Mouse (Mus musculus): Measurements from ENCODE around the gene Dynll1. TPM values are rescaled to one million over a fixed set of nuclear protein-coding genes. Genes with fewer than 3 reads are reported as not detected.

The Dynll1 gene
- polyA plus RNA-seq, 1 experiment from 2014 or later: 1,701 TPM

DNA sequence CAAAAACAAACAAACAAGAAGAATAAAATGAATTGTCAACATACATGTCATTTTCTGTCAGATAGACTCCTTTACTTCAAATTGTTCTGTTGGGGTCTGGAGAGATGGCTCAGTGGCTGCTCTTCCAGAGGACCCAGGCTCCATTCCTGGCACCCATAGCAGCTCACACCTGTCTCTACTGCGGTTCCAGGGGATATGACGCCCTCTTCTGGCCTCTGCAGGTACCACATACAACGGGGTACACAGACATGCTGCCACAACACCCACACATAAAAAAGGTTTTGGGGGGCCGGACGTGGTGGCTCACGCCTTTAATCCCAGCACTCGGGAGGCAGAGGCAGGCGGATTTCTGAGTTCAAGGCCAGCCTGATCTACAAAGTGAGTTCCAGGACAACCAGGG lies 6.6 kb downstream of the Dynll1 start:
- H3K27ac ChIP-seq: no peak overlapping the region
- 90% methylated on average over 8 of the region's 8 CpGs for WGBS
- peaks cover 93% of the 10 kb centered on the region for H3K36me3 ChIP-seq
- H3K9me3 ChIP-seq: no peaks in the 10 kb centered on the region
- H3K4me3 ChIP-seq: no peak overlapping the region
- peaks cover 15% of the 10 kb centered on the region for H3K4me1 ChIP-seq
- no peaks in the 10 kb centered on the region for H3K27me3 ChIP-seq (ENCODE audit: insufficient read depth, poor library complexity, severe bottlenecking)
- no peak for DNase-seq (ENCODE audit: low spot score)

DNA sequence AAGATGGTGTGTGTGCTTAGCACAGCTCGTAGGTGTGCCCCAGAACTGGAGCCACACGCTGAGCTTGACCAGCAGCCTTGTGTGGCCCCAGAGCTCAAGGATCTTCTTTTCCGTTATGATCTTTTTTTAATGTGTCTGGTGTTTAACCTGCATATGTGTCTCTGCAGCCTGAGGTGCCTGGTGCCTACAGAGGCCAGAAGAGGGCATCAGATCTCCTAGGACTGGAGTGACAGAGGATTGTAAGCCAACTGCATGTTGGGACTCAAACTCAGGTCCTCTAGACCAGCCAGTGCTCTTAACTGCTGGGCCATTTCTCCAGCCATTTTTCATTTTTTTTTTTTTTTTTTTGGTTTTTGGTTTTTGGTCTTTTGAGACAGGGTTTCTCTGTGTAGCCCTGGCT lies 16.1 kb downstream of the Dynll1 start:
- no peak for DNase-seq (ENCODE audit: low spot score)
- Histone ChIP-seq H3K4me1 (peaks cover 14% of the 10 kb centered on the region), H3K27me3 (ENCODE audit: insufficient read depth, poor library complexity, severe bottlenecking) (no peaks in the 10 kb centered on the region), H3K4me3 (no peak overlapping the region), H3K27ac (no peak overlapping the region), H3K9me3 (no peaks in the 10 kb centered on the region), H3K36me3 (peaks cover 61% of the 10 kb centered on the region)
- 91% methylated on average over 3 of the region's 3 CpGs for WGBS

DNA sequence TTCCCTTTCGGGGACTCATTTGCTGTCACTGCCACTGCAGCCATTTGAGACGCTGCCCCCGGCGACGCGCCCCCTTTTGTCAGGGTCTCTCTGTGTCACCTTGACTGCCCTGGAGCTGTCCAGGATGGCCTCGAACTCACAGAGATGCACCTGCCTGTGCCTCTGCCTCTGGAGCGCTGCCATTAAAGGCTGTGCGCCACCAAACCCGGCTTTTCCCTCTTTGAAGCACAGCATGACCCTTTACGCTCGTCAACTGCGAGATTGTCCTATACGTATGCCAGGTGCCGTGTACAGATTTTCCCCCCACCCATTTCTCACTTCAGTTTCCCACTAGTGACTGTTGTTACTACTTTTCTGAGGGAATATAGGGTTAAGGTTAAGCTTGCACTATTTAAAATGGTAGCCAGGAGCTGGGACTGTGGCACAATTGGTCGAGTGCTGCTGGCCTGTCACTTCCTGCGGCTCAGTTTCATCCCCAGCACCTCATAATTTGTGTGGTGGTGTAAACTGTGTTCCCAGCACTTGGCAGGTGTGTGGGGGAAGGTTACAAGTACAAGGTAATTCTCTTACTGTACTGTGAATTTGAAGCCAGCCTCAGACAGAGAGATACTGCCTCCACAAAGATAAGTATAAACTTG lies 20.6 kb downstream of the Dynll1 start:
- Histone ChIP-seq H3K36me3 (peaks cover 26% of the 10 kb centered on the region), H3K27me3 (ENCODE audit: insufficient read depth, poor library complexity, severe bottlenecking) (no peaks in the 10 kb centered on the region), H3K4me3 (peak overlapping the region; percentile 100), H3K9me3 (no peaks in the 10 kb centered on the region), H3K4me1 (peaks cover 7% of the 10 kb centered on the region), H3K27ac (peak overlapping the region; percentile 90)
- WGBS: 13% methylated on average over 17 of the region's 17 CpGs
- DNase-seq (ENCODE audit: low spot score): no peak

DNA sequence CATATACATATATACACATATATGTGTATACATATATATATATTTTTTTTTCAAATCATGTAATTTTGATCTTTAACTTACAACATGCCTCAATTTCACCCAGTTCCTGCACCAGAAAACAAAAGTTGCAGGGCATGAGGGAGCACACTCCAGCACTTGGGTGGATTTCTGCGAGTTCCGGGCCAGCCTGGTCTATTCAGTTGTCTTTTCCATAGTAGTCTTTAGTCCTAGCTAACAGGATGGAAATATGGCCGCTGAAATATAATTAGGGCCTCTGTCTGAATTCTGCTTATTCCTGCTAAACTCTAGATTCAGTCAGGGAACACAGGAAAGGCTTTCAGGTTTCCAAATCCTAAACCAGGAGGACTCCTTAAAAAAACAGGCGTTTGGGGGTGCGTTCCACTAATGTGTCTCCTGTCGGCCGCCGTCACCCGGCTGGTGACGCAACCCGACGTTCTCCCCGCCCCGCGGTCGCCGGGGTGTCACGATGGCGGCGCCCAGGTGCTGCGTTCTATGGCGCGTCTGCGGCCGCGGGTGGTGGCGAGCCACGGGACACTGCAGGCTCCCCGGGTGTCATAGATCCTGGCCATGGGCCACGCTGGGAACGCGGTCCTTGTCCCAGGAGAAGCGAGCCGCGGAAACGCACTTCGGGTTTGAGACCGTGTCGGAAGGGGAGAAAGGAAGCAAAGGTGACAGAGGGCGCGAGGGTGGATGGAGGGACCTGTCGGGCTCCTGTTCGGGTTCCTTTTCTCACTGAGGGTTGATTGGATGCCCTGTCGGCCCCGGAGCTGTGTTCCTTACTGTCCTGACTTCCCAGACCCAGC lies 21.4 kb downstream of the Dynll1 start, which contains the start of gene Coq5:
TSS of gene Coq5 (plus strand) at position 441 of the 824 bp plus-strand sequence.
- peak within 1 kb of the TSS; percentile 90 for H3K27ac ChIP-seq
- peaks cover 21% of the 10 kb centered on the region for H3K36me3 ChIP-seq
- no peaks in the 10 kb centered on the region for H3K27me3 ChIP-seq (ENCODE audit: insufficient read depth, poor library complexity, severe bottlenecking)
- no peaks in the 10 kb centered on the region for H3K9me3 ChIP-seq
- 3% methylated on average over 45 of the region's 45 CpGs for WGBS
- DNase-seq (ENCODE audit: low spot score): peak; percentile 92
- H3K4me3 ChIP-seq: peak within 1 kb of the TSS; percentile 100
- H3K4me1 ChIP-seq: peaks cover 7% of the 10 kb centered on the region

DNA sequence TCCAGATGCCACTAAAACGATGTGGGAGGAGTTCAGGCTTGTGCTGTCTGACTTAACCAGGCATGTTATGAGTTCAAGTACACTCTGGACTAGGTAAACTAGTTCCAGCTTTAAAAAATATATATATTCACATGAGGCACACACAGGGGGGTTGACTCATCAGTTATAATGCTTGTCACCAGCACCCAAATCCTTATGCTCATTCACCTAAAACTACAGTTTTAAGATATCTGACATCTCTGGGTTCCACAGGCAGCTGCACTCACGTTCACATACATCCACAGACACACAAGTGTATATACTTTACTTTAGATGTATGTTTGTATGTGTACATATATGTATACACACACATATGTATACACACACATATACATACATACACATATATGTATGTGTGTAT lies 22.0 kb downstream of the Dynll1 start:
- no peak for DNase-seq (ENCODE audit: low spot score)
- peaks cover 14% of the 10 kb centered on the region for H3K36me3 ChIP-seq
- H3K4me1 ChIP-seq: peaks cover 7% of the 10 kb centered on the region
- H3K27me3 ChIP-seq (ENCODE audit: insufficient read depth, poor library complexity, severe bottlenecking): no peaks in the 10 kb centered on the region
- WGBS: 61% methylated on average over 2 of the region's 2 CpGs
- H3K27ac ChIP-seq: no peak overlapping the region
- no peak overlapping the region for H3K4me3 ChIP-seq
- H3K9me3 ChIP-seq: no peaks in the 10 kb centered on the region

DNA sequence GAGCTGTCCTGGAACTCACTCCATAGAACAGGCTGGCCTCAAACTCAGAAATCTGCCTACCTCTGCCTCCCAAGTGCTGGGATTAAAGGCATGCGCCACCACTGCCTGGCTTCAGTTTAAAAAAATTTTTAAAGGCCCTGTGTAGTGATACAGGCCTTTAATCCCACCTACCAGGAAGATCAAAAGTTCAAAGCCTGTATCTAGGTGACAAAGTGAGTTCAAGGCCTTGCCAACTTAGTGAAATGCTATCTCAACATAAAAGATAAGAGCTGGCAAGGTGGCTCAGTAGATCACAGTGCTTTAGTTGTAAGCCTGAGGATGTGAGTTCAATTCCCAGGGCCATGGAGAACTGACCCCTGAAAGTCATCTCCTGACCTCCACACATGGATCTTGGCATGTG lies 22.7 kb downstream of the Dynll1 start:
- Histone ChIP-seq H3K9me3 (no peaks in the 10 kb centered on the region), H3K27me3 (ENCODE audit: insufficient read depth, poor library complexity, severe bottlenecking) (no peaks in the 10 kb centered on the region), H3K4me3 (no peak overlapping the region), H3K4me1 (peaks cover 14% of the 10 kb centered on the region), H3K36me3 (0 out of 2 replicates have a peak, but pooled peaks cover 7% of the 10 kb centered on the region), H3K27ac (no peak overlapping the region)
- 64% methylated on average over 1 of the region's 1 CpGs for WGBS
- no peak for DNase-seq (ENCODE audit: low spot score)

DNA sequence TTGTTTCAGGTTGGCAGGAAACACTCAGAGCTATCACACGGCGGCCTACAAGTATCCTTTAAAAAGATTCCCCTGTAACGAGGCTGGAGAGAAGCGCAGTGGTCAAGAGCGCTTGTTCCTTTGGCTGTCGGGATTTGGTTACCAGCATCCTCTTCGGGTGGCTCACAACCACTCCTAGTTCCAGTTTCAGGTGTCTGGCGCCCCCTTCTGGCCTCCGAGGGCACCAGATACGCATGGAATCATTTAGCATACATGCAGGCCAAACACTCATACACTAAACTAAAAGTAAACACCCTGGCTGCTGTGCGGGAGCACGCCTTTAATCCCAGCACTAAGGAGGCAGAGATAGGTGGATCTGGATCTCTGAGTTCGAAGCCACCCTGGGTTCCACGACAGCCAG lies 24.8 kb downstream of the Dynll1 start:
- Histone ChIP-seq H3K4me1 (peaks cover 16% of the 10 kb centered on the region), H3K4me3 (no peak overlapping the region), H3K36me3 (no peaks in the 10 kb centered on the region), H3K27me3 (ENCODE audit: insufficient read depth, poor library complexity, severe bottlenecking) (no peaks in the 10 kb centered on the region), H3K9me3 (no peaks in the 10 kb centered on the region), H3K27ac (no peak overlapping the region)
- DNase-seq (ENCODE audit: low spot score): no peak
- 31% methylated on average over 14 of the region's 14 CpGs for WGBS

DNA sequence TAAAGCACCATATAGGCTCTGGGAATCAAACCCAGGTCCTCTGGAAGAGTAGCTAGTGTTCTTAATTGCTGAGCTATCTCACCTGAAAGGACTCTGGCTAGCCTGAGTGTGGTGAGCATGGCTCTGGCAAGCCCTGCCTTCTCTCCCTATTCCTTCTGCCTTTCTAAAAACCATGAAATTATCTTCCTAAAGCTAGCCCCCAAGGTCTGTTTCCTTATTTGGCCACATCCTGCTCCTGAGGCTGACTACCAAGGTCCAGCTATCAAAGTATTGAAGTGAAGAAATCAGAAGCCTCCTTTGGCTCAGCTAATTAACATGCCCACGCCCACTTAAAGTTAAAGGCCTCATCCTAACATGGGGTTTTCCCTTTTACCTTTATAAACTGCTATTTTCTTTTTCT lies 26.0 kb downstream of the Dynll1 start:
- Histone ChIP-seq H3K36me3 (0 out of 2 replicates have a peak, but pooled peaks cover 4% of the 10 kb centered on the region), H3K27me3 (ENCODE audit: insufficient read depth, poor library complexity, severe bottlenecking) (no peaks in the 10 kb centered on the region), H3K9me3 (no peaks in the 10 kb centered on the region), H3K4me1 (peaks cover 14% of the 10 kb centered on the region), H3K4me3 (no peak overlapping the region), H3K27ac (no peak overlapping the region)
- WGBS: 91% methylated on average over 1 of the region's 1 CpGs
- no peak for DNase-seq (ENCODE audit: low spot score)

DNA sequence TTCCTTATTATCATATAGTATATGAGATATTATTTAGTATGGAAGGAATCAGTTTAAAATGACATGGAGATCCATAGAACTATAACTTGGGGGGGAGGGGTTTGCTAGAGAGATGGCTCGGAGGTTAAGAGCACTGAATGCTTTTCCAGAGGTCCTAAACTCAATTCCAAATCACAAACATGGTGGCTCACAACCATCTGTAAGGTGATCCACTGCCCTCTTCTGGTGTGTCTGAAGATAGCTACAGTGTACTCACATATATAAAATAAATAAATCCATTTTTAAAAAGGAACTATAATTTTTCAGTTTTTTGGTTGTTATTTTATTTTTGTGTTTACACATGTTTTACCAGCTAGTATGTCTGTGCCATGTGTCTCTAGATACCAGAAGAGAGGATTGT lies 26.4 kb downstream of the Dynll1 start:
- Histone ChIP-seq H3K4me3 (no peak overlapping the region), H3K27me3 (ENCODE audit: insufficient read depth, poor library complexity, severe bottlenecking) (no peaks in the 10 kb centered on the region), H3K9me3 (no peaks in the 10 kb centered on the region), H3K27ac (no peak overlapping the region), H3K4me1 (peaks cover 14% of the 10 kb centered on the region), H3K36me3 (peaks cover 8% of the 10 kb centered on the region; the same call in 1 of the 2 replicates)
- 71% methylated on average over 1 of the region's 1 CpGs for WGBS
- DNase-seq (ENCODE audit: low spot score): no peak

DNA sequence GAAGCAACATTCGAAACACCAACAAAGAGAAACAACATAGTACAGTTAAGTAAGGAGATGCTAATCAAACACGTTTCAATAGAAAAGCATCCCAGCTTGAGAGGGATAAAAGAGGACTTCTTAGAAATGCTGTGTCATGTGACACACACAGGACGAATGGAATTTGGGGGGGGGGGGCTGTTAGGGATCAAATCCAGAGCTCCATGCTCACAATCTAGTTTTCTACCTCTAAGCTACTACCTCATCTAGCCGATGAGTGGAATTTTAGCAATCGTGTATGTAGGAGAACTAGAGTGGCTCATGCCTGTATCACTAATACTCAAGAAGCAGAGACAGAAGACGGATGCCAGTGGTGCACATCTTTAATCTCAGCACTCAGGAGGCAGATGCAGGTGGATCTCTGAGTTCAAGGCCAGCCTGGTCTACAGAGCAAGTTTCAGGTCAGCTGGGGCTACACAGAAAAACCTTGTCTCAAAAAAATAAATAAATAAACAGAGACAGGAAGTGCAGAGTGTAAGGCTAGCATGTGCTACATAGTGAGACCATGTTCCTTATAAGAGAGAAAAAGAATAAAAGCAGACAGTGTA lies 27.2 kb downstream of the Dynll1 start:
- H3K27me3 ChIP-seq (ENCODE audit: insufficient read depth, poor library complexity, severe bottlenecking): no peaks in the 10 kb centered on the region
- 76% methylated on average over 6 of the region's 6 CpGs for WGBS
- peak overlapping the region; percentile 96; the same call in 1 of the 2 replicates for H3K27ac ChIP-seq
- H3K4me3 ChIP-seq: no peak overlapping the region
- peaks cover 14% of the 10 kb centered on the region for H3K36me3 ChIP-seq
- DNase-seq (ENCODE audit: low spot score): no peak
- H3K9me3 ChIP-seq: no peaks in the 10 kb centered on the region
- H3K4me1 ChIP-seq: peaks cover 19% of the 10 kb centered on the region

DNA sequence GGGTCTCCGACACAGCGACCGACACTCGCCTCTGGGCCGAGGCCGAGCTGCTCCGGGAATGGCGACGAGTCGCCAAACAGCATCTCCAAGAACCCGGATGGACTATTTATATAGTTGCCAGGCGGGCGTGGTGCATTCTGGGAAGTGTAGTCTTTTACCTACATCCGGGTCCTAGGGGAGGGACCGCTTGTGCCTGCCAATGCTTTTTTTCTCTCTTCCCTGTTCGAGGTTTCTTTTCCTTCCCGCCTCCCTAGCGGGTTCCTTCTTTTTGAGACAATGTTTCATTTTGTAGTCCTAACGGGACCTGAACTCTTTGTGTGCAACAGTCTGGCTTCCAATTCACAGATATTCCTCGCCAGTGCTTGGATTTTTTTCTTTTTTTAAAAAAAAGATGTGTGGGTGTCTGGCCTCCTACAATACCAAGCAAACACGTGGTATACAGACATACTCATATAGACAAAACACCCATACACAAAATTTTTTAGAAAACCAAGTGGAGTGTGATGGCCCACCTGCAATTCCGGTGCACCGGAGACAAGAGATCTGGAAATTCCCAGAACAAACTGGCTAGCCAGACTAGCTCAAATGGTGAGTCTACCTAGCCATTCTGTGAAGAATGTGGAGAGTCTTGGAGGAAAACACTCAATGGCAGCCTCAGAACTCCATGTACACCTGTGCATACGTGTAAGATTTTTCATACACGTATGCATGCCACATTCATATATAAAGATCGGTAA lies 27.8 kb downstream of the Dynll1 start, which contains the start of gene Rnf10:
TSS of gene Rnf10 (minus strand) at position 87 of the 737 bp plus-strand sequence.
- peak; percentile 97 for DNase-seq (ENCODE audit: low spot score)
- peaks cover 26% of the 10 kb centered on the region for H3K4me1 ChIP-seq
- 14% methylated on average over 26 of the region's 26 CpGs for WGBS
- no peaks in the 10 kb centered on the region for H3K27me3 ChIP-seq (ENCODE audit: insufficient read depth, poor library complexity, severe bottlenecking)
- H3K9me3 ChIP-seq: no peaks in the 10 kb centered on the region
- H3K4me3 ChIP-seq: peak within 1 kb of the TSS; percentile 99
- H3K27ac ChIP-seq: peak within 1 kb of the TSS; percentile 96
- H3K36me3 ChIP-seq: peaks cover 14% of the 10 kb centered on the region

DNA sequence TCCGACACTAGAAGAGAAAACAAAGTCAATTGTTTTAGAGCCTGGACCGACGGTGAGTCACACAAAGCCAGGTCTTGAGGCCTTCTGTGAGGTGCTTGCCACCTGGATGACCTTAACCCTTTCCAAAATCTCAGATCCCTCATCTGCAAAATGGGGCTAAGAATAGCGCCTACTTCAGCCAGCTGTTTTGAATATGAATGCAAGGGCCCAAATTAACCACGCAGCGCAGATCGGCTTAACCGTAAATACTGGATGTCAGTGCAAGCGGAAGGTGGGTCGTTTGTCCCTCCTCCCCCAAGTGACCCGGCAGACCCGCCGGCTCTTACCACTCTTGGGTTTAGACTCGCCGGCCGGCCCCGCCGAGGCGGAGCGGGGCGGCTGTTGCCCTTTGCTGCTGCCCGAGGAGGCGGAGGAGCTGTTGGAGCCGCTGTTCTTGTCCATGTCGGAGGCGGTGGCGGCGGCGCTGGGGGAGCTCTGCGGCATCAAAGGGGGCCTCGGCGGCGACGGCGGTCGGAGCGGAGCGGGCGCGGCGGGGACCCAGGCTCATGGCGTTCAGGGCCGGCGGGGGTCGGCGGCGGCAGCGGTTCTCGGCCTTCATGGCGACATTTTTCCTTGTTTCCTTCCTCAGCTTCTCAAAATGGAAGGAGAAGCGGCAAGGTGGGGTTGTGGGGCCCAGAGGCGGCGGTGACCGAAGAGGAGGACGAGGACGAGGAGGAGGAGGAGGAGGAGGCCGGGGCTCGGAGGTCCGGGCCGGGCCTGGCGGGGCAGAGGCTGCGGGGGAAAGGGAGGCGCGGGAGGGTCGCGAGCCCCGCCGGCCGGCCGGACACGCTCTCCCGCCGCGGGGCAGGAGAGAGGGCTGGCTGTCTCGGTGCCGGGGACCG lies 28.6 kb downstream of the Dynll1 start:
- H3K27ac ChIP-seq: peak overlapping the region; percentile 96
- H3K4me3 ChIP-seq: peak overlapping the region; percentile 99
- peaks cover 32% of the 10 kb centered on the region for H3K4me1 ChIP-seq
- H3K36me3 ChIP-seq: peaks cover 14% of the 10 kb centered on the region
- DNase-seq (ENCODE audit: low spot score): peak; percentile 80
- under 1% methylated on average over 70 of the region's 77 CpGs for WGBS
- H3K9me3 ChIP-seq: no peaks in the 10 kb centered on the region
- no peaks in the 10 kb centered on the region for H3K27me3 ChIP-seq (ENCODE audit: insufficient read depth, poor library complexity, severe bottlenecking)

Measured in heart, embryonic 10.5 days (tissue).